Mouse (Mus musculus) heart, postnatal 0 days (tissue): ENCODE data around the gene Gnat1. TPM values are rescaled to one million over a fixed set of nuclear protein-coding genes. Genes with fewer than 3 reads are reported as not detected.

Experiments used
- ATAC-seq: fragments of 200-750 bp; cut with Nextera tagmentation; 2 replicates; pipeline ENCODE4 v1.8.0; 2017; ENCODE audit warnings: low read depth, moderate number of reproducible peaks, moderate library complexity; ENCODE audit not compliant: insufficient read depth
- DNase-seq: peaks from one replicate; pipeline ENCODE4 v3.0.0-alpha.2; 2016; ENCODE audit warnings: low spot score
- H3K27ac ChIP-seq: fragments of 300-500 bp; sonication (generic); 2 replicates; pipeline ENCODE4 v1.5.1; 2014; ENCODE audit warnings: low read depth, mild to moderate bottlenecking
- H3K27me3 ChIP-seq: fragments of 300-500 bp; sonication (generic); 2 replicates; pipeline ENCODE4 v1.6.1; 2014; ENCODE audit warnings: low read length, mixed read lengths; ENCODE audit not compliant: control insufficient read depth, insufficient read depth
- H3K36me3 ChIP-seq: fragments of 300-500 bp; sonication (generic); replicated peaks from 2 replicates; pipeline ENCODE4 v1.6.1; 2014; ENCODE audit warnings: low read length, mixed read lengths; ENCODE audit not compliant: control insufficient read depth, insufficient read depth
- H3K4me1 ChIP-seq: fragments of 300-500 bp; sonication (generic); 2 replicates; pipeline ENCODE4 v1.6.1; 2014; ENCODE audit warnings: antibody characterized with exemption; ENCODE audit not compliant: control insufficient read depth, insufficient read depth
- H3K4me2 ChIP-seq: fragments of 300-500 bp; sonication (generic); 2 replicates; pipeline ENCODE4 v1.6.1; 2014; ENCODE audit warnings: low read depth, mild to moderate bottlenecking, low read length, moderate library complexity
- H3K4me3 ChIP-seq: fragments of 300-500 bp; sonication (generic); 2 replicates; pipeline ENCODE4 v1.5.1; 2014; ENCODE audit warnings: low read depth, low read length
- H3K9ac ChIP-seq: fragments of 300-500 bp; sonication (generic); replicated peaks from 2 replicates; pipeline ENCODE4 v1.6.1; 2014; ENCODE audit warnings: low read depth, low read length, mixed read lengths
- H3K9me3 ChIP-seq: fragments of 300-500 bp; sonication (generic); replicated peaks from 2 replicates; pipeline ENCODE4 v1.6.1; 2016; ENCODE audit warnings: low read length; ENCODE audit not compliant: control insufficient read depth
- CTCF ChIP-seq: IDR thresholded peaks from 2 replicates; pipeline ENCODE4 v1.5.1; 2016; ENCODE audit warnings: antibody characterized with exemption, control low read depth, low read depth
- EP300 ChIP-seq: IDR thresholded peaks from 2 replicates; pipeline ENCODE4 v1.6.1; 2016; ENCODE audit warnings: antibody characterized with exemption, low read depth
- WGBS: fragments of 180-500 bp; shearing (Covaris S2); extraction: QIAGEN DNeasy Blood & Tissue Kit; methylation state at CpG from one replicate; pipeline ENCODE4 v1.1.7; 2014; 5-methylcytosine and 5-hydroxymethylcytosine counted together
- polyA plus RNA-seq: library from polyadenylated mRNA; unstranded; fragments of >200 nt; fragmentation: Nextera tagmentation; extraction: Ambion mirVana; gene quantifications from 2 replicates; pipeline ENCODE4 v1.2.1, GENCODE M21; 2015
- total RNA-seq: library from RNA; depleted of rRNA; stranded (reverse); fragments of >200 nt; gene quantifications from 2 replicates; pipeline ENCODE4 v1.2.3, GENCODE M21; 2014; ENCODE audit warnings: low replicate concordance

Gnat1 gene
- total and polyA plus RNA-seq, 2 experiments from 2014 or later: 0.25 TPM; not detected in 1

GRCm38 (mm10) chr9:107709697-107710483 lies 30.4 kb upstream of the Gnat1 start, which contains the start of gene Sema3f:
TSS of gene Sema3f (minus strand) at chr9:107710475.
- WGBS: under 1% methylated on average over 77 of the region's 86 CpGs
- DNase-seq: peak; percentile 46
- Histone ChIP-seq H3K27ac (peak within 1 kb of the TSS; percentile 46), H3K9me3 (no peaks in the 10 kb centered on the region), H3K4me1 (peaks cover 21% of the 10 kb centered on the region), H3K4me3 (peak within 1 kb of the TSS; percentile 61), H3K27me3 (peaks cover 53% of the 10 kb centered on the region), H3K36me3 (no peaks in the 10 kb centered on the region), H3K4me2 (peak within 1 kb of the TSS; percentile 91), H3K9ac (peak within 1 kb of the TSS; percentile 53)
- TF ChIP-seq EP300 (no peak), CTCF (peak; percentile 63)
- ATAC-seq: peak; percentile 85

- peak overlapping the region; percentile 61 for H3K4me3 ChIP-seq
- TF ChIP-seq CTCF: no peak
- no peak for TF ChIP-seq EP300
- DNase-seq: no peak
- H3K4me1 ChIP-seq: peaks cover 16% of the 10 kb centered on the region; the same call in 1 of the 2 replicates
- no peak for ATAC-seq
- peak overlapping the region; percentile 91 for H3K4me2 ChIP-seq
- no peaks in the 10 kb centered on the region for H3K36me3 ChIP-seq
- WGBS: under 1% methylated on average over 43 of the region's 55 CpGs
- H3K9ac ChIP-seq: peak overlapping the region; percentile 53
- H3K27me3 ChIP-seq: peaks cover 53% of the 10 kb centered on the region
- peak overlapping the region; percentile 46 for H3K27ac ChIP-seq
- no peaks in the 10 kb centered on the region for H3K9me3 ChIP-seq
These were observed 29.7 kb upstream of the Gnat1 start for GRCm38 (mm10) chr9:107709096-107709696.

- H3K9ac ChIP-seq: peak overlapping the region; percentile 53; the same call in 1 of the 2 replicates
- H3K27ac ChIP-seq: no peak overlapping the region
- 3% methylated on average over 21 of the region's 21 CpGs for WGBS
- H3K4me2 ChIP-seq: peak overlapping the region; percentile 91
- TF ChIP-seq CTCF (no peak), EP300 (no peak)
- ATAC-seq (no peak), DNase-seq (no peak)
- peaks cover 16% of the 10 kb centered on the region; the same call in 1 of the 2 replicates for H3K4me1 ChIP-seq
- no peaks in the 10 kb centered on the region for H3K36me3 ChIP-seq
- no peaks in the 10 kb centered on the region for H3K9me3 ChIP-seq
- H3K27me3 ChIP-seq: peaks cover 53% of the 10 kb centered on the region
- peak overlapping the region; percentile 61 for H3K4me3 ChIP-seq
These were observed 29.1 kb upstream of the Gnat1 start for GRCm38 (mm10) chr9:107708439-107709095.

DNA sequence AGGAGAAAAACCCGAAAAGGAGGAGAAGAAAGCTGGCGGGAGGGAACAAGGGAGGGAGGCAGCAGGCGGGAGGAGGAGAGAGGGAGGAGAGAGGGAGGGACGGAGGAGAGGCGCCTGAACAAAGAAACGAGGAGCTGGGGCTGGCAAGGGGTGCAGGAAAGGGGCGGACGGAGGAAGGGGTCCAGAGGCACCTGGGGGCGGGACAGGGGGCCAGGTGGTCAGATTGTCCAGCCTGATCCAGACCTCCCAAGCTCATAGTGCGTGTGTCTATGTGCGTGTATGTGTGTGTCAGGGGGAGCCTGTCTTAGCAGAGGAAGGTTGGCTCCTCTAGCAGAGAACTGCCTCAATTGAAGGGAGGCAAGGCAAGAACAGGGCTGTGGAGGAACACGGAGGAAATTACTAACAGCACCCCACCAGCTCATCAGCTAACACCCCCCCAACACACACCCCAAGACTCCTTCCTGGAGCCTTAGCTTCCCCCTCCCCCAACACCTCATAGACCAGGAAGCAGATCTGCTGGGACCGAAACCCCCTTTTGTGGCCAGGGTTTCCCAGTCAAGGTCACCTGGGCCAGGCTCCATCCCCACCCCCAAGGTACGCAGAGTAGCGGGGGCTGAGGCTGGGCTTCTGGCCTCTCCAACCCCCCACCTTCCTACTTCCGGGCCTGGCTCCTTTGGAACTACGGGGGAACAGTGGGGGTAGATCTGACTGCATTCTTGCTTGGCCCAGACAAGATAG lies 28.4 kb upstream of the Gnat1 start:
- Histone ChIP-seq H3K4me2 (peak overlapping the region; percentile 91), H3K9ac (0 out of 2 replicates have a peak overlapping the region, but pooled peaks have one; percentile 14), H3K27me3 (peaks cover 50% of the 10 kb centered on the region), H3K27ac (no peak overlapping the region), H3K9me3 (no peaks in the 10 kb centered on the region), H3K4me1 (peaks cover 16% of the 10 kb centered on the region; the same call in 1 of the 2 replicates), H3K4me3 (peak overlapping the region; percentile 61), H3K36me3 (no peaks in the 10 kb centered on the region)
- ATAC-seq (no peak), DNase-seq (no peak)
- WGBS: 5% methylated on average over 17 of the region's 17 CpGs
- no peak for TF ChIP-seq EP300
- no peak for TF ChIP-seq CTCF

DNA sequence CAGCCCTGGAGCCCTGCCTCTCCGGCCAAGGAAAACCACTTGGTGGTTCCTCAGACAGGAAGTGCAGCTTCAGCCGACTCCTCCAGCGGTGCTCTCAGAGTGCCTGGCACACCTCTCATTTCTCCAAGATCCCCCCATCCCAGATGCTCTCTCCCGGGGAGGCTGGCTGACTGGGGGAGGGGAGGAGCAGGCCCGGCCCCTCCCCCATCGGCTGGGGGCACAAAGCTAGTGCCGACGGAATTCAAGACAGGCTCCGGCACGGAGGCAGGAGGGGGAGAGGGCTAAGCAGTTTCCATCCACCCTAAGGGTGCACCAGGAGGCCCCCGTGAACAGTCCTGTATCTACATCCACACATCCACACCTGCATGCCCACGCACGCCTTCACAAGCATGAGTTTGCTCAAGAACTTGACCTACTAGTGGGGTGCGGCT lies 27.3 kb upstream of the Gnat1 start:
- H3K27me3 ChIP-seq: peaks cover 47% of the 10 kb centered on the region
- ATAC-seq (no peak), DNase-seq (no peak)
- no peak overlapping the region for H3K4me3 ChIP-seq
- peak overlapping the region; percentile 91 for H3K4me2 ChIP-seq
- no peak overlapping the region for H3K27ac ChIP-seq
- H3K4me1 ChIP-seq: peaks cover 16% of the 10 kb centered on the region; the same call in 1 of the 2 replicates
- H3K36me3 ChIP-seq: no peaks in the 10 kb centered on the region
- H3K9me3 ChIP-seq: no peaks in the 10 kb centered on the region
- WGBS: 13% methylated on average over 13 of the region's 14 CpGs
- TF ChIP-seq CTCF (no peak), EP300 (no peak)
- no peak overlapping the region for H3K9ac ChIP-seq
